Mouse (Mus musculus): Measurements from ENCODE around the gene Tmem151b.
A peak's percentile ranks its signal among the peaks of the same experiment; 100 is the strongest.

Gene Tmem151b

GRCm38 (mm10) chr17:45505941-45506465, 43.5 kb downstream of the Tmem151b start:
- DNase-seq: peak in 1 of 2 experiments; percentile 30

GRCm38 (mm10) chr17:45503301-45503973, 46.0 kb downstream of the Tmem151b start:
- no peak for DNase-seq

- DNase-seq: no peak
Observed at GRCm38 (mm10) chr17:45502324-45502723, 47.2 kb downstream of the Tmem151b start.

GRCm38 (mm10) chr17:45500981-45501380, 48.5 kb downstream of the Tmem151b start:
- DNase-seq: no peak

GRCm38 (mm10) chr17:45499516-45499915, 50.0 kb downstream of the Tmem151b start:
- no peak for DNase-seq

GRCm38 (mm10) chr17:45498397-45498796, 51.1 kb downstream of the Tmem151b start:
- DNase-seq: no peak

GRCm38 (mm10) chr17:45495398-45495797, 54.1 kb downstream of the Tmem151b start:
- no peak for DNase-seq

Measured in cerebellum, adult 18-20 months (tissue).